Mouse (Mus musculus) forebrain, embryonic 11.5 days (tissue): Measurements from ENCODE around the gene Tab2. TPM values are rescaled to one million over a fixed set of nuclear protein-coding genes. Genes with fewer than 3 reads are reported as not detected.
A peak's percentile ranks its signal among the peaks of the same experiment; 100 is the strongest.

ENCODE experiments used
- ATAC-seq: fragments of 200-750 bp; cut with Nextera tagmentation; replicated peaks from 2 replicates; pipeline ENCODE4 v1.8.0; 2017; ENCODE audit warnings: moderate TSS enrichment; ENCODE audit not compliant: low FRiP score
- DNase-seq: peaks from one replicate; pipeline ENCODE4 v3.0.0-alpha.2; 2017; ENCODE audit warnings: low spot score
- H3K27ac ChIP-seq: fragments of 300-500 bp; sonication (generic); 2 replicates; pipeline ENCODE4 v1.5.1; 2014; ENCODE audit warnings: low read depth, low read length
- H3K27me3 ChIP-seq: fragments of 300-500 bp; sonication (generic); 2 replicates; pipeline ENCODE4 v1.6.1; 2014; ENCODE audit warnings: mild to moderate bottlenecking, low read length, mixed read lengths; ENCODE audit not compliant: control insufficient read depth, insufficient read depth
- H3K36me3 ChIP-seq: fragments of 300-500 bp; sonication (generic); 2 replicates; pipeline ENCODE4 v1.6.1; 2014; ENCODE audit warnings: mild to moderate bottlenecking, low read length, moderate library complexity, mixed read lengths; ENCODE audit not compliant: control insufficient read depth, insufficient read depth
- H3K4me1 ChIP-seq: fragments of 300-500 bp; sonication (generic); replicated peaks from 2 replicates; pipeline ENCODE4 v1.6.1; 2014; ENCODE audit warnings: low read length, mixed read lengths; ENCODE audit not compliant: control insufficient read depth, insufficient read depth
- H3K4me2 ChIP-seq: fragments of 300-500 bp; sonication (generic); 2 replicates; pipeline ENCODE4 v1.6.1; 2014; ENCODE audit warnings: low read depth, mild to moderate bottlenecking, low read length, moderate library complexity, mixed read lengths; ENCODE audit not compliant: severe bottlenecking
- H3K4me3 ChIP-seq: fragments of 300-500 bp; sonication (generic); 2 replicates; pipeline ENCODE4 v1.5.1; 2014; ENCODE audit warnings: low read depth, low read length
- H3K9ac ChIP-seq: fragments of 300-500 bp; sonication (generic); 2 replicates; pipeline ENCODE4 v1.6.1; 2014; ENCODE audit warnings: low read length
- H3K9me3 ChIP-seq: fragments of 300-500 bp; sonication (generic); 2 replicates; pipeline ENCODE4 v1.6.1; 2016; ENCODE audit warnings: low read length, mixed read lengths; ENCODE audit not compliant: control insufficient read depth
- WGBS: fragments of 180-500 bp; shearing (Covaris S2); extraction: QIAGEN DNeasy Blood & Tissue Kit; methylation state at CpG from one replicate; pipeline ENCODE4 v1.1.7; 2014; 5-methylcytosine and 5-hydroxymethylcytosine counted together
- polyA plus RNA-seq: library from polyadenylated mRNA; unstranded; fragments of >200 nt; fragmentation: Nextera tagmentation; extraction: Ambion mirVana; gene quantifications from 2 replicates; pipeline ENCODE4 v1.2.1, GENCODE M21; 2014

Tab2 gene
- polyA plus RNA-seq, 1 experiment from 2014 or later = 24.6 TPM

GRCm38 (mm10) chr10:7955634-7956121, 352 bp downstream of the Tab2 start:
- Histone ChIP-seq H3K27me3 (no peaks in the 10 kb centered on the region), H3K36me3 (no peaks in the 10 kb centered on the region), H3K4me2 (peak overlapping the region; percentile 74), H3K9ac (peak overlapping the region; percentile 96), H3K9me3 (no peaks in the 10 kb centered on the region), H3K4me1 (no peaks in the 10 kb centered on the region), H3K27ac (peak overlapping the region; percentile 98), H3K4me3 (peak overlapping the region; percentile 99)
- ATAC-seq (peak; percentile 78), DNase-seq (peak; percentile 83)
- 0% methylated on average over 19 of the region's 76 CpGs for WGBS

- peak; percentile 45 for ATAC-seq
- Histone ChIP-seq H3K4me1 (no peaks in the 10 kb centered on the region), H3K27ac (peak overlapping the region; percentile 98)
These were observed 919 bp downstream of the Tab2 start for GRCm38 (mm10) chr10:7954989-7955633.

GRCm38 (mm10) chr10:7954627-7954988, 1.4 kb downstream of the Tab2 start:
- DNase-seq (no peak), ATAC-seq (no peak)
- peak overlapping the region; percentile 99 for H3K4me3 ChIP-seq
- H3K27me3 ChIP-seq = no peaks in the 10 kb centered on the region
- WGBS = 4% methylated on average over 5 of the region's 5 CpGs
- no peaks in the 10 kb centered on the region for H3K9me3 ChIP-seq
- H3K36me3 ChIP-seq = no peaks in the 10 kb centered on the region
- no peaks in the 10 kb centered on the region for H3K4me1 ChIP-seq
- peak overlapping the region; percentile 74 for H3K4me2 ChIP-seq
- H3K27ac ChIP-seq = no peak overlapping the region
- H3K9ac ChIP-seq = peak overlapping the region; percentile 96

More at GRCm38 (mm10) chr10:7954989-7955633, 919 bp downstream of the Tab2 start:
- 1% methylated on average over 31 of the region's 31 CpGs for WGBS
- DNase-seq = peak; percentile 78
- no peaks in the 10 kb centered on the region for H3K27me3 ChIP-seq
- H3K9me3 ChIP-seq = no peaks in the 10 kb centered on the region
- H3K9ac ChIP-seq = peak overlapping the region; percentile 96
- H3K4me3 ChIP-seq = peak overlapping the region; percentile 99
- no peaks in the 10 kb centered on the region for H3K36me3 ChIP-seq
- peak overlapping the region; percentile 74 for H3K4me2 ChIP-seq

GRCm38 (mm10) chr10:7943006-7943405, 13.0 kb downstream of the Tab2 start:
- Histone ChIP-seq H3K4me1 (no peaks in the 10 kb centered on the region), H3K9ac (no peak overlapping the region), H3K36me3 (no peaks in the 10 kb centered on the region), H3K9me3 (no peaks in the 10 kb centered on the region; the same call in 1 of the 2 replicates), H3K27me3 (no peaks in the 10 kb centered on the region), H3K4me3 (no peak overlapping the region), H3K27ac (no peak overlapping the region), H3K4me2 (no peak overlapping the region)
- WGBS = 65% methylated on average over 3 of the region's 3 CpGs
- no peak for ATAC-seq
- no peak for DNase-seq

GRCm38 (mm10) chr10:7936556-7937192, 19.4 kb downstream of the Tab2 start:
- H3K4me1 ChIP-seq = no peaks in the 10 kb centered on the region
- H3K9me3 ChIP-seq = no peaks in the 10 kb centered on the region
- no peaks in the 10 kb centered on the region for H3K27me3 ChIP-seq
- no peak for ATAC-seq
- H3K4me3 ChIP-seq = no peak overlapping the region
- WGBS = 87% methylated on average over 6 of the region's 6 CpGs
- no peak overlapping the region for H3K27ac ChIP-seq
- H3K9ac ChIP-seq = no peak overlapping the region
- no peaks in the 10 kb centered on the region for H3K36me3 ChIP-seq
- DNase-seq = no peak
- no peak overlapping the region for H3K4me2 ChIP-seq

GRCm38 (mm10) chr10:7932958-7933357, 23.1 kb downstream of the Tab2 start:
- no peak overlapping the region for H3K27ac ChIP-seq
- H3K36me3 ChIP-seq = no peaks in the 10 kb centered on the region
- ATAC-seq (no peak), DNase-seq (no peak)
- no peak overlapping the region for H3K4me2 ChIP-seq
- H3K4me3 ChIP-seq = no peak overlapping the region
- H3K9ac ChIP-seq = no peak overlapping the region
- no peaks in the 10 kb centered on the region for H3K4me1 ChIP-seq
- no peaks in the 10 kb centered on the region for H3K27me3 ChIP-seq
- 89% methylated on average over 2 of the region's 2 CpGs for WGBS
- no peaks in the 10 kb centered on the region for H3K9me3 ChIP-seq

GRCm38 (mm10) chr10:7928996-7929395, 27.0 kb downstream of the Tab2 start:
- DNase-seq (no peak), ATAC-seq (no peak)
- 93% methylated on average over 9 of the region's 9 CpGs for WGBS

GRCm38 (mm10) chr10:7925481-7925880, 30.5 kb downstream of the Tab2 start:
- H3K36me3 ChIP-seq = peaks cover 3% of the 10 kb centered on the region; the same call in 1 of the 2 replicates
- H3K9me3 ChIP-seq = no peaks in the 10 kb centered on the region
- H3K4me2 ChIP-seq = no peak overlapping the region
- no peak overlapping the region for H3K9ac ChIP-seq
- no peak for DNase-seq
- no peak overlapping the region for H3K4me3 ChIP-seq
- H3K27ac ChIP-seq = no peak overlapping the region
- 63% methylated on average over 11 of the region's 11 CpGs for WGBS
- no peaks in the 10 kb centered on the region for H3K27me3 ChIP-seq
- no peak for ATAC-seq
- H3K4me1 ChIP-seq = no peaks in the 10 kb centered on the region; the same call in 1 of the 2 replicates

More at GRCm38 (mm10) chr10:7928996-7929395, 27.0 kb downstream of the Tab2 start:
- no peaks in the 10 kb centered on the region for H3K27me3 ChIP-seq
- no peak overlapping the region for H3K4me3 ChIP-seq
- H3K27ac ChIP-seq = no peak overlapping the region
- no peak overlapping the region for H3K4me2 ChIP-seq
- H3K9me3 ChIP-seq = no peaks in the 10 kb centered on the region
- H3K4me1 ChIP-seq = no peaks in the 10 kb centered on the region; the same call in 1 of the 2 replicates
- no peak overlapping the region for H3K9ac ChIP-seq
- H3K36me3 ChIP-seq = no peaks in the 10 kb centered on the region
